Mouse (Mus musculus) myocyte (in vitro differentiated cells): ENCODE results near the gene Rex1bd. TPM values are rescaled to one million over a fixed set of nuclear protein-coding genes. Genes with fewer than 3 reads are reported as not detected.

Experiments
- H3K27me3 ChIP-seq: one replicate; pipeline ENCODE4 v1.6.1; 2011; ENCODE audit not compliant: control insufficient read depth, insufficient read depth, insufficient read length
- H3K36me3 ChIP-seq: one replicate; pipeline ENCODE4 v1.6.1; 2011; ENCODE audit not compliant: control insufficient read depth, insufficient read depth
- H3K4me2 ChIP-seq: one replicate; pipeline ENCODE4 v1.6.1; 2011; ENCODE audit warnings: low read depth, control low read depth
- H3K4me3 ChIP-seq: one replicate; pipeline ENCODE4 v1.5.1; 2011; ENCODE audit warnings: mild to moderate bottlenecking, control low read depth, moderate library complexity
- H3K79me2 ChIP-seq: one replicate; pipeline ENCODE4 v1.6.1; 2011; ENCODE audit not compliant: control insufficient read depth, insufficient read depth
- H3ac ChIP-seq: one replicate; pipeline ENCODE4 v1.6.1; 2011; ENCODE audit not compliant: control insufficient read depth, insufficient read length
- CEBPB ChIP-seq: IDR thresholded peaks from 2 replicates; pipeline ENCODE4 v1.6.1; 2011; ENCODE audit warnings: mild to moderate bottlenecking, moderate library complexity; ENCODE audit not compliant: poor library complexity, insufficient read depth, severe bottlenecking
- E2F4 ChIP-seq: IDR thresholded peaks from one replicate; pipeline ENCODE4 v1.6.1; 2011; ENCODE audit warnings: mild to moderate bottlenecking, control low read depth, moderate library complexity; ENCODE audit not compliant: insufficient read depth
- MAX ChIP-seq: IDR thresholded peaks from one replicate; pipeline ENCODE4 v1.6.1; 2011; ENCODE audit warnings: low read depth, mild to moderate bottlenecking, control low read depth
- MYOD1 ChIP-seq, 3 experiments: IDR thresholded peaks; one replicate each; pipeline ENCODE4 v1.6.1; 2011; ENCODE audit warnings: control low read depth in 2 of 3, low read depth in 2 of 3, mild to moderate bottlenecking in 2 of 3, moderate library complexity in 1 of 3; ENCODE audit not compliant: insufficient read length in 2 of 3, control insufficient read depth in 1 of 3
- MYOG ChIP-seq, 3 experiments: IDR thresholded peaks; one replicate each; pipeline ENCODE4 v1.6.1; 2011; ENCODE audit warnings: control low read depth in 2 of 3, low read depth in 2 of 3, mild to moderate bottlenecking in 2 of 3; ENCODE audit not compliant: insufficient read length in 2 of 3, control insufficient read depth in 1 of 3, insufficient read depth in 1 of 3
- POLR2A ChIP-seq: IDR thresholded peaks from one replicate; pipeline ENCODE4 v1.6.1; 2011; ENCODE audit warnings: low read depth, mild to moderate bottlenecking, control low read depth, moderate library complexity; ENCODE audit not compliant: insufficient read length
- POLR2AphosphoS2 ChIP-seq: IDR thresholded peaks from one replicate; pipeline ENCODE4 v1.6.1; 2011; ENCODE audit warnings: low read depth, control low read depth; ENCODE audit not compliant: insufficient read length
- REST ChIP-seq: IDR thresholded peaks from one replicate; pipeline ENCODE4 v1.6.1; 2011; ENCODE audit warnings: mild to moderate bottlenecking, control low read depth, moderate library complexity; ENCODE audit not compliant: insufficient read depth, insufficient read length
- SRF ChIP-seq: IDR thresholded peaks from one replicate; pipeline ENCODE4 v1.6.1; 2011; ENCODE audit warnings: low read depth; ENCODE audit not compliant: control insufficient read depth, insufficient read length
- TCF12 ChIP-seq: IDR thresholded peaks from one replicate; pipeline ENCODE4 v1.6.1; 2011; ENCODE audit warnings: mild to moderate bottlenecking, control low read depth; ENCODE audit not compliant: poor library complexity, insufficient read depth, severe bottlenecking
- TCF3 ChIP-seq: IDR thresholded peaks from one replicate; pipeline ENCODE4 v1.6.1; 2011; ENCODE audit warnings: low read depth, control low read depth; ENCODE audit not compliant: insufficient read length
- USF1 ChIP-seq: IDR thresholded peaks from one replicate; pipeline ENCODE4 v1.6.1; 2011; ENCODE audit warnings: low read depth, mild to moderate bottlenecking, control low read depth, moderate library complexity
- polyA plus RNA-seq: library from polyadenylated mRNA; unstranded; fragments of >200 nt; fragmentation: generic; extraction: Trizol; gene quantifications from one replicate; pipeline ENCODE4 v1.2.1, GENCODE M21; 2012; ENCODE audit warnings: missing spikeins

Gene Rex1bd
- polyA plus RNA-seq, 1 experiment: 259 TPM

DNA sequence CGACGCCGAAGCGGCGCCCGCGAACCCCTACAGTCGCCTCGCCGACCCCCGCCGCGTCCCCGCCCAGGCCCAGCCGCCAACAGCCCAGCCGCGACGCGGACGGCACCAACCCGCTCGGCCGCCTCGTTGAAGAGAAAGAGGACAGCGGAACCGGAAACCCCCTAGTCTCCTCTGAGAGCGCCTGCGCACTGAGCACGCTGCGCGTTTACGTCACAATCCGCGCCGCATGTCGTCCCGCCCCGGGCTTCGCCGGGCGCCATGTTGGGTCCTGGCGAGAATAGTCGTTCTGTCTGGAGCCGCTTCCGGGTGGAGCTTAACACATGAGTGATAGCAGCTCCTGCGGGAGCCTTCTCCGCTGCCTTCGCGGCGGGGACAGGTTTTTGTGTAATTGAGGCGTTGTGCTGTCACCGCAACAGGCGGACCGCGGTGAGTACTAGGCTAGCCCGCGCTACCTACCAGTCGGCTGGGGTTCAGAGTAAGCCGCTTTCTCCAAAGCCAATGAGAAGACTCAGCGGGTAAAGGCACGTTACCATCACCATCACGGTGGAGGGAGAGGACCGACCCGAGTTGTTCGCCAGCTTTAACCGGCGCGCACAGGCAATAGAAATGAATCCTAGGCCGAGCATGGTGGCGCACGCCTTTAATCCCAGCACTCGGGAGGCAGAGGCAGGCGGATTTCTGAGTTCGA, 3.8 kb upstream of the Rex1bd start, which contains the start of gene Uba52:
TSS of gene Uba52 (minus strand) at position 574 of the 688 bp plus-strand sequence.
- Histone ChIP-seq H3K36me3 (peaks cover 10% of the 10 kb centered on the region), H3K4me2 (peak within 1 kb of the TSS; percentile 97), H3ac (peak within 1 kb of the TSS; percentile 84), H3K27me3 (no peaks in the 10 kb centered on the region), H3K4me3 (peak within 1 kb of the TSS; percentile 93), H3K79me2 (peaks cover 42% of the 10 kb centered on the region)
- TF ChIP-seq CEBPB: no peak
- TF ChIP-seq TCF12: no peak
- TF ChIP-seq MYOG (IDR thresholded peaks at IDR 0.05; ENCODE audit: control insufficient read depth in 1 of 3, insufficient read depth in 1 of 3, insufficient read length in 2 of 3, low read depth in 2 of 3): peak in 1 of 3 experiments; percentile 21
- peak; percentile 97 for TF ChIP-seq POLR2A
- TF ChIP-seq POLR2AphosphoS2: peak; percentile 85
- peak in 2 of 3 experiments; percentile 13 to 26 for TF ChIP-seq MYOD1 (IDR thresholded peaks at IDR 0.05; ENCODE audit: control insufficient read depth in 1 of 3, insufficient read length in 2 of 3, low read depth in 2 of 3)
- TF ChIP-seq REST: no peak
- TF ChIP-seq TCF3: no peak
- peak; percentile 15 for TF ChIP-seq SRF
- TF ChIP-seq MAX: no peak
- peak; percentile 3 for TF ChIP-seq E2F4
- no peak for TF ChIP-seq USF1

DNA sequence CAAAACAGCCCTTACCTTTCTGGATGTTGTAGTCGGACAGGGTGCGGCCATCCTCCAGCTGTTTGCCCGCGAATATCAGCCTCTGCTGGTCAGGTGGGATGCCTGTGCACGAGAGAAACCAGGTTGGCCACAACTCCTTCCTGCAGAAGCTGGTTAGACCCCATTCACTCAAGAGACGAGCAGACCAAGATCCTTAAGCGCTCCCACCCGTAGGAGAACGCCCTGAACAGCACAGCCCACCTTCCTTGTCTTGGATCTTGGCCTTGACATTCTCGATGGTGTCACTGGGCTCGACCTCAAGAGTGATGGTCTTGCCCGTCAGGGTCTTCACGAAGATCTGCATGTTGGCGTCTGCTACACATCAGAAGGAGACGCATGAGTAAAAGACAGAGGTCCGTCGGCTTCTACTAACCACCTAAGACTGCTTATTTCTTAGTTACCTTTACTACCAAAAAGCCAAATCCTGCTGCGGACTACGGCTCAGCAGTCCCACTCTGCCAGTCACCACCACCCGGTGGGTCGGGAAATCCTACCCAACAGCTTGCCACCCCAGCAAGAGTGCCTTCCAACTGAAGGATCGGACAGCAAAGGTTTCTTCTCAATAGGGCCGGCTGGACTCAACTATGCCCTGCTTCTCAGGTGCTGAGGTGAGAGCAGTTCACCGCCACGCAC, 2.9 kb upstream of the Rex1bd start:
- H3K36me3 ChIP-seq: peaks cover 10% of the 10 kb centered on the region
- TF ChIP-seq MAX (no peak), SRF (no peak), CEBPB (no peak), MYOD1 (IDR thresholded peaks at IDR 0.05; ENCODE audit: control insufficient read depth in 1 of 3, insufficient read length in 2 of 3, low read depth in 2 of 3) (no peak), MYOG (IDR thresholded peaks at IDR 0.05; ENCODE audit: control insufficient read depth in 1 of 3, insufficient read depth in 1 of 3, insufficient read length in 2 of 3, low read depth in 2 of 3) (no peak), TCF12 (no peak), POLR2A (no peak), POLR2AphosphoS2 (no peak), E2F4 (no peak), TCF3 (no peak), USF1 (no peak), REST (no peak)
- H3ac ChIP-seq: peak overlapping the region; percentile 84
- peaks cover 42% of the 10 kb centered on the region for H3K79me2 ChIP-seq
- peak overlapping the region; percentile 97 for H3K4me2 ChIP-seq
- no peaks in the 10 kb centered on the region for H3K27me3 ChIP-seq
- H3K4me3 ChIP-seq: peak overlapping the region; percentile 93

GRCm38 (mm10) chr8:70507027-70507393, 458 bp upstream of the Rex1bd start:
- TF ChIP-seq TCF3 (no peak), POLR2AphosphoS2 (peak; percentile 57)
- Histone ChIP-seq H3K79me2 (peaks cover 35% of the 10 kb centered on the region), H3K4me3 (peak overlapping the region; percentile 60), H3K27me3 (no peaks in the 10 kb centered on the region), H3K4me2 (peak overlapping the region; percentile 52), H3ac (peak overlapping the region; percentile 23), H3K36me3 (peaks cover 10% of the 10 kb centered on the region)

- Histone ChIP-seq H3K27me3 (no peaks in the 10 kb centered on the region), H3K79me2 (peaks cover 25% of the 10 kb centered on the region), H3K36me3 (peaks cover 10% of the 10 kb centered on the region), H3K4me2 (peak overlapping the region; percentile 95), H3K4me3 (peak overlapping the region; percentile 60), H3ac (peak overlapping the region; percentile 23)
- no peak for TF ChIP-seq POLR2A
- no peak for TF ChIP-seq TCF3
- TF ChIP-seq CEBPB: no peak
- no peak for TF ChIP-seq POLR2AphosphoS2
- TF ChIP-seq SRF: no peak
- TF ChIP-seq USF1: peak; percentile 81
- TF ChIP-seq MYOD1 (IDR thresholded peaks at IDR 0.05; ENCODE audit: control insufficient read depth in 1 of 3, insufficient read length in 2 of 3, low read depth in 2 of 3): peak in 1 of 3 experiments; percentile 45
- TF ChIP-seq REST: no peak
- TF ChIP-seq MYOG (IDR thresholded peaks at IDR 0.05; ENCODE audit: control insufficient read depth in 1 of 3, insufficient read depth in 1 of 3, insufficient read length in 2 of 3, low read depth in 2 of 3): peak in 1 of 3 experiments; percentile 52
- no peak for TF ChIP-seq E2F4
- TF ChIP-seq MAX: no peak
- no peak for TF ChIP-seq TCF12
Observed at GRCm38 (mm10) chr8:70505698-70506327, 739 bp downstream of the Rex1bd start.
